Mouse (Mus musculus) spleen, postnatal 4 days (tissue): ENCODE measurements around the gene Adcy1.

Source experiments
- DNase-seq, 2 experiments: peaks; one replicate each; pipeline ENCODE4 v3.0.0; 2022; ENCODE audit warnings: low spot score in 2 of 2

The Adcy1 gene

GRCm38 (mm10) chr11:7063001-7063584 lies at the start of gene Adcy1:
Gene Adcy1, plus strand, starts transcription at chr11:7063489.
- DNase-seq = no peak

- DNase-seq = no peak
Measured at GRCm38 (mm10) chr11:7016907-7017306, 46.4 kb upstream of the Adcy1 start.

- DNase-seq = no peak
Measured at GRCm38 (mm10) chr11:7018078-7018477, 45.2 kb upstream of the Adcy1 start.

GRCm38 (mm10) chr11:7019006-7019525 lies 44.2 kb upstream of the Adcy1 start:
- DNase-seq = no peak

- DNase-seq = no peak
Measured at GRCm38 (mm10) chr11:7033063-7033462, 30.2 kb upstream of the Adcy1 start.

GRCm38 (mm10) chr11:7039722-7040121 lies 23.6 kb upstream of the Adcy1 start:
- DNase-seq = no peak

GRCm38 (mm10) chr11:7040801-7041200 lies 22.5 kb upstream of the Adcy1 start:
- no peak for DNase-seq

- no peak for DNase-seq
Measured at GRCm38 (mm10) chr11:7047176-7047575, 16.1 kb upstream of the Adcy1 start.

- DNase-seq = no peak
Measured at GRCm38 (mm10) chr11:7047584-7047983, 15.7 kb upstream of the Adcy1 start.

GRCm38 (mm10) chr11:7053710-7054109 lies 9.6 kb upstream of the Adcy1 start:
- DNase-seq = no peak

GRCm38 (mm10) chr11:7054662-7055265 lies 8.5 kb upstream of the Adcy1 start:
- DNase-seq = no peak

- no peak for DNase-seq
Measured at GRCm38 (mm10) chr11:7055455-7056017, 7.8 kb upstream of the Adcy1 start.

GRCm38 (mm10) chr11:7056121-7056520 lies 7.2 kb upstream of the Adcy1 start:
- no peak for DNase-seq

- DNase-seq = no peak
Measured at GRCm38 (mm10) chr11:7057781-7058180, 5.5 kb upstream of the Adcy1 start.

GRCm38 (mm10) chr11:7061961-7062360 lies 1.3 kb upstream of the Adcy1 start:
- no peak for DNase-seq

- DNase-seq = no peak
Measured at GRCm38 (mm10) chr11:7062566-7062965, 723 bp upstream of the Adcy1 start.

- no peak for DNase-seq
Measured at GRCm38 (mm10) chr11:7063681-7064267, 485 bp downstream of the Adcy1 start.

GRCm38 (mm10) chr11:7064484-7065185 lies 1.3 kb downstream of the Adcy1 start:
- no peak for DNase-seq

GRCm38 (mm10) chr11:7065388-7065787 lies 2.1 kb downstream of the Adcy1 start:
- no peak for DNase-seq

GRCm38 (mm10) chr11:7065876-7066275 lies 2.6 kb downstream of the Adcy1 start:
- DNase-seq = no peak

- no peak for DNase-seq
Measured at GRCm38 (mm10) chr11:7067263-7067662, 4.0 kb downstream of the Adcy1 start.
